Mouse (Mus musculus): ENCODE data around the gene Gm28053. TPM values are rescaled to one million over a fixed set of nuclear protein-coding genes. Genes with fewer than 3 reads are reported as not detected.

Gm28053 gene
- 0.59 TPM in 1 of 2 replicates, not detected in the other for polyA plus RNA-seq (2021; fragmentation: Nextera tagmentation)
- long read RNA-seq, experiment 1, partial matches to known transcripts: 0 of 1 reads
- long read RNA-seq, experiment 1, other reads (novel, unspliced or antisense): 0 of 1 reads
- long read RNA-seq, experiment 2, partial matches to known transcripts: 0 of 1 reads
- long read RNA-seq, experiment 2, other reads (novel, unspliced or antisense): 0 of 1 reads

GRCm38 (mm10) chr6:48718455-48718854 lies at the start of gene Gm28053, which contains the start of gene Gimap7:
Gene Gm28053 (plus strand): TSS chr6:48718607.
Gene Gimap7 (plus strand): TSS chr6:48718621.

GRCm38 (mm10) chr6:48675931-48676859 lies 42.2 kb upstream of the Gm28053 start, which contains the start of gene Gimap9:
Gene Gimap9 (plus strand): TSS chr6:48676129.

GRCm38 (mm10) chr6:48684319-48684718 lies 34.1 kb upstream of the Gm28053 start, which contains the start of gene Gimap4:
Gene Gimap4 (plus strand): TSS chr6:48684549.

GRCm38 (mm10) chr6:48738961-48739779 lies 20.8 kb downstream of the Gm28053 start, which contains the start of gene Gimap1:
Gene Gimap1 (plus strand): TSS chr6:48739054.

GRCm38 (mm10) chr6:48745959-48746889 lies 27.8 kb downstream of the Gm28053 start, which contains the start of gene Gimap5:
Gene Gimap5 (plus strand): TSS chr6:48746197.

GRCm38 (mm10) chr6:48770696-48771095 lies 52.3 kb downstream of the Gm28053 start, which contains the start of gene Gimap3:
Gene Gimap3 (minus strand): TSS chr6:48770851.

Other genes with a start within 250 kb of the Gm28053 start
- 629 and 681 TPM in 2 replicates for gene Atp6v0e2, start 181.0 kb upstream of the Gm28053 start, polyA plus RNA-seq (2021; fragmentation: Nextera tagmentation)
- gene Lrrc61, start 163.8 kb upstream of the Gm28053 start, polyA plus RNA-seq (2021; fragmentation: Nextera tagmentation): 25.9 and 31.8 TPM in 2 replicates
- 24.4 and 29.4 TPM in 2 replicates for gene Rarres2, start 145.8 kb upstream of the Gm28053 start, polyA plus RNA-seq (2021; fragmentation: Nextera tagmentation)
- not detected in 2 replicates for gene Gm45021, start 129.0 kb upstream of the Gm28053 start, polyA plus RNA-seq (2021; fragmentation: Nextera tagmentation)
- 20.9 and 23.4 TPM in 2 replicates for gene Repin1, start 124.7 kb upstream of the Gm28053 start, polyA plus RNA-seq (2021; fragmentation: Nextera tagmentation)
- not detected in 2 replicates for gene Gm44965, start 124.7 kb upstream of the Gm28053 start, polyA plus RNA-seq (2021; fragmentation: Nextera tagmentation)
- gene Zfp775, start 116.5 kb upstream of the Gm28053 start, polyA plus RNA-seq (2021; fragmentation: Nextera tagmentation): 5.5 and 8.7 TPM in 2 replicates
- gene AI854703, start 91.8 kb upstream of the Gm28053 start, polyA plus RNA-seq (2021; fragmentation: Nextera tagmentation): 9.7 and 11.6 TPM in 2 replicates
- gene Gimap8, start 71.4 kb upstream of the Gm28053 start, polyA plus RNA-seq (2021; fragmentation: Nextera tagmentation): 0.14 and 0.15 TPM in 2 replicates
- gene Gimap9, start 42.5 kb upstream of the Gm28053 start, polyA plus RNA-seq (2021; fragmentation: Nextera tagmentation): 0.36 and 0.38 TPM in 2 replicates
- gene Gimap4, start 34.1 kb upstream of the Gm28053 start, polyA plus RNA-seq (2021; fragmentation: Nextera tagmentation): 0.20 and 0.39 TPM in 2 replicates
- gene Gimap6, start 10.4 kb upstream of the Gm28053 start, polyA plus RNA-seq (2021; fragmentation: Nextera tagmentation): 2.5 and 3.2 TPM in 2 replicates
- gene Gimap7, start within 50 bp of the Gm28053 start, polyA plus RNA-seq (2021; fragmentation: Nextera tagmentation): not detected in 2 replicates
- 2.9 and 3.4 TPM in 2 replicates for gene Gimap1, start 20.4 kb downstream of the Gm28053 start, polyA plus RNA-seq (2021; fragmentation: Nextera tagmentation)
- gene Gimap5, start 27.6 kb downstream of the Gm28053 start, polyA plus RNA-seq (2021; fragmentation: Nextera tagmentation): 0.44 and 0.63 TPM in 2 replicates
- 0.10 TPM in 1 of 2 replicates, not detected in the other for gene Gimap3, start 52.2 kb downstream of the Gm28053 start, polyA plus RNA-seq (2021; fragmentation: Nextera tagmentation)
- gene Tmem176a, start 122.3 kb downstream of the Gm28053 start, polyA plus RNA-seq (2021; fragmentation: Nextera tagmentation): 39.3 and 69.5 TPM in 2 replicates
- gene Tmem176b, start 122.9 kb downstream of the Gm28053 start, polyA plus RNA-seq (2021; fragmentation: Nextera tagmentation): 70.9 and 75.1 TPM in 2 replicates
- 0.10 TPM in 1 of 2 replicates, not detected in the other for gene Aoc1, start 154.3 kb downstream of the Gm28053 start, polyA plus RNA-seq (2021; fragmentation: Nextera tagmentation)
- not detected in 2 replicates for gene 1600015I10Rik, start 211.3 kb downstream of the Gm28053 start, polyA plus RNA-seq (2021; fragmentation: Nextera tagmentation)